Mouse (Mus musculus) bone marrow, adult 2 months (tissue): ENCODE results near the gene Lbx2.

Experiments used
- CTCF ChIP-seq: fragments of 200-500 bp; IDR thresholded peaks from 2 replicates; pipeline ENCODE4 v1.5.1; 2011; ENCODE audit warnings: low read length, control low read depth; ENCODE audit not compliant: control insufficient read depth, insufficient read depth
- POLR2A ChIP-seq: fragments of 200-500 bp; IDR thresholded peaks from 2 replicates; pipeline ENCODE4 v1.6.1; 2011; ENCODE audit warnings: low read depth, mild to moderate bottlenecking, control low read depth, low read length, borderline replicate concordance; ENCODE audit not compliant: control insufficient read depth

DNA sequence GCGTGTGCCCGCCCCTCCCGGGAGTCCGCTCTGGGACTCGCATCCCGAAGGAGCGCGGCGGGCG lies 16.1 kb upstream of the Lbx2 start, which contains the start of gene Tlx2:
- TF ChIP-seq CTCF (no peak), POLR2A (no peak)
